In the genomic region with DNA sequence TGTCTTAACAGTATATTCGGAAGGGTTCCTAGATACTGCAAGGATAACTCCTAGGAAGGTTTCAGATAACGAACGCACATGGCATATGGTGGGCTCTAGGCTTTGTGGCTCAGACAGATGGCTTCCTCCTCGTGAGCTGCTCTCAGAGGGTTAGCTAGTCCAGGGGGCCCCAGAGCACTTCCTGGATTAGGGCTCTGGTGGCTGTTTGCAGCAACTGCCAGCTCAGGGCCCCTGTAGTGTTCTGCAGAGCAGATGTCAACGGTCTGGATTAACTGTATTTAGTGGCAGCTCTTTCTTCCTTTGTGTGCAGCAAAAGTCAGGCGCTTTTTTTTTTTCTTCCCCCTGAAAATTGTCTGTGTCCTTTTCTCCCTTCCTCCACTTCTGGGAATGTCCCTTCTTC, we compare ENCODE assay signal across 9 mouse cellular contexts. TPM values are rescaled to one million over a fixed set of nuclear protein-coding genes. Genes with fewer than 3 reads are reported as not detected.
DNase-seq lines count a peak whose midpoint lies in the region; ATAC-seq and TF ChIP-seq lines count a peak whose summit lies in the region.
"Had no signal": no experiment of that assay in that cellular context is flagged by ENCODE, and none has a peak within 500 bp of the region (broad histone marks: within the 10 kb centered on the region; RNA-seq: fewer than 3 reads in every experiment).

No protein-coding gene starts in this region.

- H3K4me2 ChIP-seq in heart, embryonic 15.5 days, result peak overlapping the region; percentile 38
- H3K4me2 ChIP-seq in hindbrain, postnatal 0 days (ENCODE audit: low read depth, low read length), result no peak overlapping the region
- H3K4me2 ChIP-seq in midbrain, embryonic 12.5 days (replicated peaks), result peak overlapping the region; percentile 11; the same call in 1 of the 2 replicates

- ATAC-seq in heart, embryonic 15.5 days (replicated peaks; ENCODE audit: insufficient number of reproducible peaks, insufficient read depth, low FRiP score, low read depth), result peak; percentile 71
- ATAC-seq in hindbrain, postnatal 0 days, result peak; percentile 82
- ATAC-seq in midbrain, embryonic 12.5 days (ENCODE audit: low FRiP score, low read depth), result peak; percentile 93

- H3K36me3 ChIP-seq in heart, embryonic 15.5 days, result no peaks in the 10 kb centered on the region
- no peaks in the 10 kb centered on the region for H3K36me3 ChIP-seq in hindbrain, postnatal 0 days (ENCODE audit: insufficient read depth, low read length)
- no peaks in the 10 kb centered on the region for H3K36me3 ChIP-seq in midbrain, embryonic 12.5 days

- H3K27me3 ChIP-seq in heart, embryonic 15.5 days, result no peaks in the 10 kb centered on the region
- H3K27me3 ChIP-seq in hindbrain, postnatal 0 days (ENCODE audit: insufficient read depth, low read length), result no peaks in the 10 kb centered on the region
- no peaks in the 10 kb centered on the region for H3K27me3 ChIP-seq in midbrain, embryonic 12.5 days

- H3K9ac ChIP-seq in heart, embryonic 15.5 days, result no peak overlapping the region
- H3K9ac ChIP-seq in hindbrain, postnatal 0 days (replicated peaks; ENCODE audit: low read length), result no peak overlapping the region; the same call in 1 of the 2 replicates
- no peak overlapping the region for H3K9ac ChIP-seq in midbrain, embryonic 12.5 days (replicated peaks)

- no peaks in the 10 kb centered on the region for H3K9me3 ChIP-seq in heart, embryonic 15.5 days (replicated peaks)
- H3K9me3 ChIP-seq in hindbrain, postnatal 0 days (ENCODE audit: low read length), result no peaks in the 10 kb centered on the region
- H3K9me3 ChIP-seq in midbrain, embryonic 12.5 days, result 0 out of 2 replicates have a peak, but pooled peaks cover 4% of the 10 kb centered on the region

- WGBS in heart, embryonic 15.5 days, result 4% methylated on average over 6 of the region's 6 CpGs
- 12% methylated on average over 6 of the region's 6 CpGs for WGBS in hindbrain, postnatal 0 days
- WGBS in midbrain, embryonic 12.5 days, result 2% methylated on average over 6 of the region's 6 CpGs

- TF ChIP-seq CTCF in hindbrain, postnatal 0 days (IDR thresholded peaks at IDR 0.05; ENCODE audit: low read depth), result peak; percentile 41

- peaks cover 12% of the 10 kb centered on the region for H3K4me1 ChIP-seq in heart, embryonic 15.5 days (replicated peaks)
- H3K4me1 ChIP-seq in hindbrain, postnatal 0 days (ENCODE audit: insufficient read depth, low read length), result peaks cover 13% of the 10 kb centered on the region
- peaks cover 19% of the 10 kb centered on the region for H3K4me1 ChIP-seq in midbrain, embryonic 12.5 days

- H3K27ac ChIP-seq in heart, embryonic 15.5 days, result peak overlapping the region; percentile 61
- H3K27ac ChIP-seq in hindbrain, postnatal 0 days, result peak overlapping the region; percentile 60
- peak overlapping the region; percentile 85 for H3K27ac ChIP-seq in midbrain, embryonic 12.5 days (replicated peaks)

- no peak overlapping the region for H3K4me3 ChIP-seq in heart, embryonic 15.5 days
- H3K4me3 ChIP-seq in hindbrain, postnatal 0 days (ENCODE audit: low read length), result no peak overlapping the region
- no peak overlapping the region for H3K4me3 ChIP-seq in midbrain, embryonic 12.5 days
- H3K4me3 ChIP-seq: myocyte had no signal

- DNase-seq in heart, postnatal 4 days, result no peak
- DNase-seq in embryo, embryonic 10 days (ENCODE audit: low spot score), result peak; percentile 74
- DNase-seq in hindbrain, postnatal 0 days (ENCODE audit: low spot score), result peak; percentile 66
- peak; percentile 78 to 83 for DNase-seq in thymus, postnatal 10 days (ENCODE audit: low spot score in 2 of 2)
- DNase-seq in urinary bladder, postnatal 10 days (ENCODE audit: low spot score), result no peak
- no peak for DNase-seq in layer of hippocampus, adult 11-12 months (ENCODE audit: low spot score)

RNA-seq across cellular contexts. Expression of gene Tex26, which starts 11.1 kb away (rescaled TPM):
- 0.31 and 0.89 TPM in 2 replicates for polyA plus RNA-seq in heart, embryonic 15.5 days (2015; fragmentation: Nextera tagmentation; extraction: Ambion mirVana)
- under 1 TPM in 1 of 2 experiments, not detected in 1; 0.60 TPM for total RNA-seq in heart, postnatal 4 days (2021)
- total RNA-seq in hindbrain, postnatal 0 days (2014; rRNA removed), result 0.31 and 0.50 TPM in 2 replicates
- 1.0 and 1.6 TPM in 2 replicates for polyA plus RNA-seq in hindbrain, postnatal 0 days (2015; fragmentation: Nextera tagmentation; extraction: Ambion mirVana)
- polyA plus RNA-seq in midbrain, embryonic 12.5 days (2016; fragmentation: Nextera tagmentation; extraction: Ambion mirVana), result 1.1 and 1.7 TPM in 2 replicates

RNA-seq across cellular contexts. Expression of gene Medag, which starts 16.8 kb away (rescaled TPM):
- 1.9 and 2.0 TPM in 2 replicates for polyA plus RNA-seq in heart, embryonic 15.5 days (2015; fragmentation: Nextera tagmentation; extraction: Ambion mirVana)
- 10 to 100 TPM; 14.8 to 14.9 TPM for total RNA-seq in heart, postnatal 4 days (2021)
- 9.3 and 11.3 TPM in 2 replicates for total RNA-seq in hindbrain, postnatal 0 days (2014; rRNA removed)
- 8.3 and 9.1 TPM in 2 replicates for polyA plus RNA-seq in hindbrain, postnatal 0 days (2015; fragmentation: Nextera tagmentation; extraction: Ambion mirVana)
- polyA plus RNA-seq in midbrain, embryonic 12.5 days (2016; fragmentation: Nextera tagmentation; extraction: Ambion mirVana), result 1.0 and 1.1 TPM in 2 replicates

Comparison
In these comparisons a context has a peak if more than half of its experiments do, and no peak if none do; other contexts are left out.
1. DNase-seq: peak in embryo, embryonic 10 days (single experiment), hindbrain, postnatal 0 days (single experiment) and thymus, postnatal 10 days (2 of 2); none in heart, postnatal 4 days (single experiment), urinary bladder, postnatal 10 days (single experiment) and layer of hippocampus, adult 11-12 months (single experiment).
2. Peak in every context shown above with its lines, with median percentiles within 50 percentile points of each other: ATAC-seq and H3K27ac ChIP-seq.